Mouse (Mus musculus) thymus, postnatal 0 days (tissue): ENCODE results near the gene Gsc. TPM values are rescaled to one million over a fixed set of nuclear protein-coding genes. Genes with fewer than 3 reads are reported as not detected.

Experiments used
- DNase-seq: peaks from one replicate; pipeline ENCODE4 v3.0.0-alpha.2; 2015; ENCODE audit warnings: low spot score
- polyA plus RNA-seq: library from polyadenylated mRNA; unstranded; fragments of >200 nt; fragmentation: Nextera tagmentation; extraction: Ambion mirVana; gene quantifications from 2 replicates; pipeline ENCODE4 v1.2.1, GENCODE M21; 2015

Gsc gene
- 0.13 and 0.21 TPM in 2 replicates for polyA plus RNA-seq

DNA sequence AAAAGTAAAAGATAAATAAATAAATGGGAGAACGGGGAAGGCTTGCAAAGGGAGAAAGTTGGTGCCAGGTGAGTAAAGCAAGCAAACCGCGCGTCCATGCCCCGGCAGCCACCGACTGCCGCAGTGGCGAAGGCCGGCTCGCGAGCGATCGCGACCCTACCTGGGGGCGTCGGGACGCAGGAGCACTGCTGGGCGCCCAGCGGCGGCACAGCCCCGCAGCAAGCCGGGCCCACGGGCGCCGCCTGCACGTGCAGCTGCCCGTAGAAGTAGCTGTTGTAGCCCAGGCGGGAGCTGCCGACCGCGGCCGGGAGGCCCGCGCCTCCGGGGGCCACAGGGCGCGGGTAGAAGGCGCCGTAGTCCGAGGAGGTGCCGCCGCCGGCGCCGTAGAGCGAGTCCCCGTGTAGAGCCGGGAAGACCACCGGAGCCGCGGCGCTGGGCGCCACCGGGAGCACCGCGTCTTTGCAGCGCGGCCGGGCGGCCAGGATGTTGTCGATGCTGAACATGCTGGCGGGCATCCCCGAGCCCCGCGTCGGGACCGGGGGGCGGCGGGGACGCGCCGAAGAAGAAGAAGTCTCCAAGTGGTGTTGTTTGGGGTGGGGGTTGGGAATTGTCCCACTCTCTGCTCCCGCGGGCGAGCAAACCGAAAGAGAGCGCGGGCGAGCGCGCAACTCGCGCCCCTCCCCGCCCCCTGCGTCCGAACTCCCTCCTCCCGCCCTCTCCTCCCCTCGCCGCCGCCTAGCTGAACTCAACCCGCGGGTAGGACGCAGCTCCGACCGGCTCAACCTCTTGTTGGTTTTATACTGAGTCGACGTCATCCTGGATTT, at the start of gene Gsc:
TSS of gene Gsc (minus strand) at position 730 of the 824 bp plus-strand sequence.
- no peak for DNase-seq

DNA sequence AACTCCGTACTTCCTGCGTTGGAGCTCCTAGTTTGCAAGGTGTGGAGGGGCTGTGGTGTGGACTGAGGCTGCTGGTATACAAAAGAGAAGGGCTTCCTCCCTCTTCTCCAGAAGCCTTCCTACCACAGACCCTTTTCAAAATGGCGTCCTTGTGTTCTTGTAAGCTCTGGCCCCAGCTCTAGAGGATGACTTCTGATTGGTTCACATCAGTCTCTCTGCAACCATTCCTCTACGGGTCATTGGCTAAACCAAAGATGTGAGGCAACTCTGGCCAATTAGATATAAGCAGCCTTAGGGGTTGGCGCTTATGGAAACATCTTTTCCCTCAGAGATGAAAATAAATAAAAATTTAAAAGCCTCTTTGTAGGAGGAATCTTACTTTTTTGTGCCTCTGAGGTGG, 46.6 kb upstream of the Gsc start:
- DNase-seq, result no peak

DNA sequence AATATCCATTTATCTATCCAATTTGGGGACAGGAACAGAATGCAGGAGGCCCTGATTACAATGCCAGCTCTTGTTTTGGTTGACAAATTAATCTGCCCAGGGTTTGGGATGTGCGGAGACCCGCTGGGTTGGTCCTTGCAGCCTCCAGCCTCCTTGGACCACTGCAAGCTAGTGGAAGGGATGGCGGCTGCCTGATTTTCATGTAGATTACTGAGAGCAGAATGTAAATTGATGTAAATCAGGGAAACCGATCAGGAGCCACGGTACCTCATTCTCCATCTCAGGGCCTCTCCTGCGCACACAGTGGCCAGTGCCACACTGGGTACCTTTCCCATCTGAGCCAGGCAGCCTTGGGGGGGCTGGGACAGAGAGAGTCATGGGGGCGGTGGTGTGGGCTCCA, 34.8 kb upstream of the Gsc start:
- no peak for DNase-seq

GRCm38 (mm10) chr12:104492009-104492408, 18.9 kb upstream of the Gsc start:
- DNase-seq, result no peak

GRCm38 (mm10) chr12:104486205-104486604, 13.1 kb upstream of the Gsc start:
- no peak for DNase-seq

DNA sequence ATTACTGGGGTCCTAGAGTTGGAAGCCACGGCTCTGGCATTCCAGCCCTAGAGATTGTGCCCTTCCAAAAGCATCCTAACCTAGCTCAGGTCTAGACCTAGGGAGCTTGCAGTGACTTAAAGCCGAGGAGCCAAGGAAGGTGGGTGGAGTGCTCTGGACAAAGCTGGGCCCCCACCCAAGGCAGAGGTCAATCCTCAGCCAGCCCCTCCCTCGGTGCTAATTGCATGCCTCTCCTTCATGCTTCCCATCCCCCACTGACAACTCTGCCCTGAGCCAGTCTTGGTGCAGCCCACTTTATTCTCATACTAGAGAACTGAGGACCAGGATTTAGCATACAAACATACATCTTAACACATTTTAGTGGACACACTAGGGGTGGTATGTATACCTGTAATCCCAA, 12.0 kb upstream of the Gsc start:
- DNase-seq, result no peak

DNA sequence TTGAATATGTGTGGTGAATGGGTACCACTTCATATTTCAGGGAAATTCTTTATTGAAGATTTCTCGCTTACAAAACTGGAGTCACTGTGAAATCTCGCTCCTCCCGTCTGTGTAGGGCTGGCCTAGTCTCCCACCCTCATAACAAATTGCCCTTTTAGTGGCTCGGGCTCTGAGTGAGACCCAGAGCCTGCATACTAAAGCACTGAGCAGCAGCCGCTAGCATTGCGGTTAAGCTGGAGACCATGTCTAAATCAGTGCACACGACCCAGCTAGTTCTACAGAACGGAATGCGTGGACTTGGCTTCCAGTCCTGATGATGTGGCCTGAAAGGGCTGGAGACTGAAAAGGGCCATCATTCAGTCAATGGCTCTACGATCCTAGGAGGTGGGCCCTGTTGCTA, 7.9 kb upstream of the Gsc start:
- no peak for DNase-seq

DNA sequence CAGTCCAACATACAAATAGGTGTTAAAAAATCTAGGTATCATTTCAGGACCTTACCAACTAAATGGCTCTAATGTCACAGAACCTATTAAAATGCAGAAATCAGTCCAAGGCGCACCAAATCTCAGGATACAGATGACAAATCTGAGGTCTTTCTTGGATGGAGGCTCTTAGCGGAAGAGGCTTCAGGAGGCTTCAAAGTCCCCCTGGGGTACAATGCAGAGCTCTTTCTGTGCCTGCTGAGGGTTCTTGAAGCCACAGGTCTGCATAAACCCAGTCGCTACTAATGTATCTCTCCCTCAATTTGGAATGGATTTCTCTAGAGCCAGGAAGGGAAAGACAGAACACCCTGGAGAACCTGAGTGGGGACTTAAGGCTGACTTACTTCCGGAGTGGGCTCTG, 5.1 kb upstream of the Gsc start:
- DNase-seq, result no peak

DNA sequence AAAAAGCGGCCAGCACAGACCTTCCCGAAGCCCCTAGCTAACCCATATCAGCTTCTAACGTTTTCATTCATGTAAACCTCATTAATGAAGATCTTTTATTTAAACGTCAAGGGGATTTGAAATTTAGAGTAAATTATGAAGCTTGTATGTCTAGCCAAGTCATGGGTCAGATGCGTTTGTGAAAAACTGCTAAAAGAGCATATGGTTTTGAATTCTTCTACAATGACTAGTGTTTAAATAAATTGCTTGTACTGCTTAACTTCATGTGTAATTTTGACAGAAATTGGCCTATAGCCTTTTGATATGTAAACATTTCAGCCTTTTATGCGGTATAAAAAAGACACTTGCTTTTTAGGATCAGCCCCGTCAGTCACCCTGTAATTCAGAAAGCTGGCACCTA, 4.4 kb upstream of the Gsc start:
- no peak for DNase-seq

GRCm38 (mm10) chr12:104477066-104477465, 3.9 kb upstream of the Gsc start:
- no peak for DNase-seq

DNA sequence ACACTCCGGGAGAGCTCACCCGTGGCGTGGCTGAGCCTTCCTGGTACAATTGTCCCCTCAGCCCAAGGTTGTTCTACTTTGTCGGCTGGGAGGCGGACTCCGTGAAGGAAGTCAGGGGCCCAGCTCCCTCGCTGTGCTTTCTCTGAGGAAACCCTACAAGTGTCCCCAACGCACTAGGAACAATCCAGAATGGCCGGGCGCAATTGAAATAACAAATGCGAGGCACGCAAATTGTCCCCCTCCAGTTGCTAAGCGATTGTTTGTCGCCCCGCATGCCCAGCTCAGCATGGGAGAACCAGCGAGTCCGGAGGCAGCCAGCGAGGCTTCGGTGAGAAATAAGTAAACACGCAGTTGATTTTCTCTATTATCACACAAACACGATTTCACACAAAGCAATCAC, 2.8 kb upstream of the Gsc start:
- no peak for DNase-seq

DNA sequence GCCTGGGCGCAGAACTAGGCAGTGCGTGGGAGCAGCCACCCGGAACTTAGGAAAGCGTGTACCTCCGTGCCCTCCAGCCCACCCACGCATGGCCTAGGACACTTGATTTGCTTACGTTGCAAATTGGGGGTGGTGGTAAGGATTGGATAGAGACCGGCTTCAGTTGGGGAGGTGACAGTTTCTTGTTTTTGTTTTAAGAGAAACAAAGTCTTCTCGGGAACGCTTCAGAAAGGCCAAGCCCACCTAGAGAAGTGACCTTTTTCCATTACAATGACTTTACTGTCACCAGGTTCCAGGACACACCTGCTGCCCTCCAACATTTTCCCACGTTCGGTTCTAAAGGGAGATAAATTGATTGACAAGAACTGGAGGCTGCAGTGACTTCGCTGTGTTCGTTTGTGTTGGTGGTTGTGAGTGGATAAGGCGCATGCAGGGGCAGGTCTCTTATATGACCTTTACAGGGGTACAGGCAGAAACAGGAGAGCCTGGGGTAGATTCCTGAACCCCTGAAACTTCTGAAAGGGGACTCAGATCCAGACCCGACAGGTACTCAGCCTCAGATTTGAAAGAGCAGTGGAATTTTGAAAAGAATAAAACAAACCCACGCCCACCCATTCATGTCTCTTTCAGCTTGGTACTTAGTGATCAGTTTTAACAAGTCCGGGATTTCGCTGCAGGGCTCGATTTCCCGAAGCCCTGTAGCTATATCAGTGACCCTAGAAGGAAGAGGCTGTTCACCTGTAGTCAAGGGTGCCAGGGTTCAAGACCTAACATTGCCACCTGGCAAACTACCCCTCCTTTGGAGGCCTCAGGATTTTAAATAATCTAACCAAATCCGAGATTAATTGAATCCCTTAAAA, 2.0 kb upstream of the Gsc start:
- DNase-seq, result no peak

DNA sequence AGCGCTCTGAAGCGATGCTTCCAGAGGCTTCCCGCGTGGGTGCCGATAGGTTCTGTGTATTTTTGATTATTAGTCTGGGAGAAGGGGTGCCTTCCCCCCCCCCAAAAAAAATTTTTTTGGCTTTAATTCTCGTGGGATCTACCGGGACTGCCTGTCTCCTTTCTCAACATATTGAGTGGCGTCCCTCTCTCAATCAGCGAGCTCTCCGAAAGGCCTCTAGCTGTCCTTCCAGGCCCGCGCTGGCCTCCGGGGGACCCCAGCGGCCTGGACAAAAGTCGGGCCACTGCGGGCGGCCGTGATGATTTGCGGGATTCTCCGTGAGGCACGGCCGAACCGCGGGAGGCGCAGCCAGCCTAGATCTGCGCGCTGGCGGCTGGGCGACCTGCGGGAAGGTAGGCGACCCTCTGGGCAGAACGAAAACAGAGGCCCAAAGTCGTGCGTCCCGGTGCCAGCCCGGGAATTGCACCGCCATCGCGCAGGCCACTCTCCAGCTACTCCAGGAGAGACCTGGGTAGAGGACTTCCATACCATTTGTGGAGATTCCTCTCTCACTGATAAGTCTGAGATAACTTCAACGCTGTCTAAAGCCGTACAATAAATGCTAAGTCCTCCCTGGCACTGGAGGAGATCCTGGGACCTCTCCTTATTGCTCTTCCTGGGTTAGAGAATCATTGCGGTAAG, 1.2 kb upstream of the Gsc start:
- no peak for DNase-seq

DNA sequence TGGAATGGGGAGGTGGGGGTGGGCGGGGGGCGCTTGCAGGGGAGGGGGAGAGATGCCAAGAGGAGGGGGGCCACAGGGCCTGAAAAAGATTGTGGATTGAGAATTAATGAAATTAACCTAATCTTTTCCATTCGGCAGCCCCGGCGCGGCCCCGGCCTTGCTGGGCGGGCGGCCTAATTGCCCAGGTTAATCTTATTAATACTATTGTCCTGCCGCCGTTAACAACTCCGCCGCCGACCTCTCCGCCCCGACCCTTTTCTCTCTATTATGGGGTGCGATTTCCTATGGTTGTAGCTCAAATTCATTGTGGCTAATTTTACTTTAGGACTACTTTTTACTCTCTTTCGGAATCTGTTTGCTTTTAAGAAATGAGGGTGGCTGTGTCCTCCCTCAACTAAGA, 362 bp upstream of the Gsc start:
- no peak for DNase-seq

DNA sequence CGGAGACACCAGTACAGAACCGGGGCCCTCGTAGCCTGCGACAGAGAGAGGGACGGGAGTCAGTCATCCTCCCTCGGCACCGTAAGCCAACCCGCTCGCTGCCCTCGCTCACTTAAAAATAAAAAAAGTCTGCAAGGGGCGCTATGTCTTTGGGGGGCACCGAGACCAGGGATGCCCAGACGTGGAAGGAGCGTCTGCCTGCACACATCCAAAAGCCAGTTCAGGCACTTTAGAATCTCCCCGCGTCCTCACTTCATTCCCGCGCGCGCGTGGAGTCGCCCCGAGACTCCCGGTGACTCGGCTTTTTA, 958 bp downstream of the Gsc start:
- no peak for DNase-seq

- no peak for DNase-seq
Measured at GRCm38 (mm10) chr12:104471351-104472217, 1.5 kb downstream of the Gsc start.

GRCm38 (mm10) chr12:104470646-104471045, 2.5 kb downstream of the Gsc start:
- no peak for DNase-seq

- no peak for DNase-seq
Measured at GRCm38 (mm10) chr12:104468783-104469182, 4.3 kb downstream of the Gsc start.

GRCm38 (mm10) chr12:104467372-104467771, 5.8 kb downstream of the Gsc start:
- DNase-seq, result no peak

DNA sequence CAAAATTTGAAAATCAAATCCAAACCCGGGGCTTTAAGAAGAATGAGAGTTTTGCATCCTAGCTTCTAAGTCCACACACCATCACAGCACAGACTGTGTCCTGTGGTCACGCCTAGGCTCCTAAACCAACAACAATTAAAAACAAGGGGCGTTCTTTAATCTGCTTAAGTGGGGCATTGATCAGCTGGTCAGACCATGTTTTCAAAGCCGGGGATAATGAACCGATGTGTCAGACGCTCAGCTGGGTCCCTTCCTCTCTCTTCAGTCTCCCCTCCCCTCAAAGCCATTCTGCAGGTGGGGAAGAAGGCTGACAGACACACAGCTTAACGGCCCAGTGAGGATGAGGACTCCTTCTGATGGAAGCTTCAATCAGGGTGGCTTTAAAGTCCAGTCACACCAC, 6.2 kb downstream of the Gsc start:
- DNase-seq, result no peak

- no peak for DNase-seq
Measured at GRCm38 (mm10) chr12:104461372-104461771, 11.8 kb downstream of the Gsc start.
